Mouse (Mus musculus): ENCODE results near the gene Gm9803. TPM values are rescaled to one million over a fixed set of nuclear protein-coding genes. Genes with fewer than 3 reads are reported as not detected.

Gene Gm9803
- total and polyA plus RNA-seq, 3 experiments: 26.8 to 130 (median 27.4) TPM

Other genes starting within 250 kb of the Gm9803 start
- 1 to 10 TPM; 5.6 to 7.8 TPM for gene Bend3, start 45.3 kb upstream of the Gm9803 start, total RNA-seq (2021)
- 3.1 and 3.4 TPM in 2 replicates for gene Bend3, start 45.3 kb upstream of the Gm9803 start, polyA plus RNA-seq (2012; rRNA removed)
- gene 1700021F05Rik, start 16.9 kb downstream of the Gm9803 start, total RNA-seq (2021): 10 to 100 TPM; 67.6 to 81.4 TPM
- gene 1700021F05Rik, start 16.9 kb downstream of the Gm9803 start, polyA plus RNA-seq (2012; rRNA removed): 8.0 and 9.2 TPM in 2 replicates
- gene Cd24a, start 54.2 kb downstream of the Gm9803 start, total RNA-seq (2021): 10 to 100 TPM; 24.6 to 44.7 TPM
- gene Cd24a, start 54.2 kb downstream of the Gm9803 start, polyA plus RNA-seq (2012; rRNA removed): 12.3 and 16.5 TPM in 2 replicates